Mouse (Mus musculus): ENCODE measurements around the gene Hist2h2be.

DNA sequence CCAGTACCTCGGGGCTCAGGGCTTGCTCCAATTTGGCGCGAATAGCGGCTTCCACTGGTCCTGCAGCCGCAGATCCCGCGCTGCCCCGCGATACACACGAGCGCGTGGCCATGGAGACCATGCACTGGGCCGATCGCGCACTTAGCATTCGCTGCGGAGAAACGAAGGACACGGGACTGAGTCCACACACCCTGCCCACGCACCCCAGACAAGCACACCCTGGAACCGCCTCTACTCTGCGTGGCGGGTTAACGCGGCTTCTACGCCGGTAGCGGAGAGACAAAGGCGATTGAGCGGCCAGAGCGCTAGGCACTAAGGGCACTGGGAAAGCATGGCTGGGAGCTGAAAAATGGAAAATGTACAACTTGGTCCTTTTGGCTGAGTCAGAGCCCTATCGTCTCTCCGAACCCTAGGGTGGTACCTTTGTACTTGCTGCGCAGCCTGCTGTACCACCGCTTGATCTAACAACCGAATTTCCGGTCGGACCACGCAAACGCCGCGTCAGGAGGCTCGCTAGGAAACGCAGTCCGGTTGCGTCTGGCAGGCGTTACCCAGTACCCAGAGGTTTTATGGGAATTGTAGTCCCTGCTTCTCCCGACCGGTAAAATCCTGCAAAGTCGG lies 23.7 kb upstream of the Hist2h2be start:
- TF ChIP-seq EP300 (IDR thresholded peaks at IDR 0.05; ENCODE audit: low read depth): no peak
- peak; percentile 35; the same call in 1 of the 2 replicates for TF ChIP-seq CTCF (IDR thresholded peaks at IDR 0.05; ENCODE audit: low read depth)
